Mouse (Mus musculus) left cerebral cortex, adult 18-20 months (tissue): ENCODE measurements around the gene F7. TPM values are rescaled to one million over a fixed set of nuclear protein-coding genes. Genes with fewer than 3 reads are reported as not detected.

ENCODE experiments used
- DNase-seq, 2 experiments: peaks; one replicate each; pipeline ENCODE4 v3.0.0; 2021 to 2022; ENCODE audit warnings: low spot score in 2 of 2, mixed read lengths in 1 of 2
- long read RNA-seq, 2 experiments: library from polyadenylated mRNA; stranded (forward); transcript quantifications; one replicate each; pipeline ENCODE4 v2.0.0; 2021
- total RNA-seq, 2 experiments: library from RNA; stranded (reverse); gene quantifications; 2 replicates each; pipeline ENCODE4 v1.2.3; 2021

The F7 gene
- under 1 TPM in 1 of 2 experiments, not detected in 1; 0.19 TPM for total RNA-seq
- long read RNA-seq, experiment 1: 0 reads
- long read RNA-seq, experiment 2: 0 reads

- no peak for DNase-seq
These were observed at the start of gene F7 for GRCm38 (mm10) chr8:13025487-13026224. F7 (plus strand) TSS chr8:13026034.

- no peak for DNase-seq
These were observed 49.5 kb upstream of the F7 start for GRCm38 (mm10) chr8:12976290-12976689.

GRCm38 (mm10) chr8:12976723-12977122, 49.1 kb upstream of the F7 start:
- no peak for DNase-seq

- no peak for DNase-seq
These were observed 48.5 kb upstream of the F7 start for GRCm38 (mm10) chr8:12977325-12977724.

- DNase-seq: no peak
These were observed 47.5 kb upstream of the F7 start for GRCm38 (mm10) chr8:12978308-12978707.

GRCm38 (mm10) chr8:12978726-12979125, 47.1 kb upstream of the F7 start:
- DNase-seq: peak in 1 of 2 experiments; percentile 49

GRCm38 (mm10) chr8:12983681-12984467, 42.0 kb upstream of the F7 start:
- peak; percentile 85 to 90 for DNase-seq

GRCm38 (mm10) chr8:12984601-12985243, 41.1 kb upstream of the F7 start:
- no peak for DNase-seq

- peak; percentile 72 to 79 for DNase-seq
These were observed 40.6 kb upstream of the F7 start for GRCm38 (mm10) chr8:12985259-12985658.

- peak; percentile 83 to 85 for DNase-seq
These were observed 38.3 kb upstream of the F7 start for GRCm38 (mm10) chr8:12987571-12987970.

- DNase-seq: no peak
These were observed 37.0 kb upstream of the F7 start for GRCm38 (mm10) chr8:12988722-12989430.

- DNase-seq: no peak
These were observed 34.4 kb upstream of the F7 start for GRCm38 (mm10) chr8:12991411-12991810.

GRCm38 (mm10) chr8:12994468-12994867, 31.4 kb upstream of the F7 start:
- no peak for DNase-seq

- no peak for DNase-seq
These were observed 30.4 kb upstream of the F7 start for GRCm38 (mm10) chr8:12995481-12995880.

GRCm38 (mm10) chr8:12996831-12997275, 29.0 kb upstream of the F7 start:
- DNase-seq: no peak

GRCm38 (mm10) chr8:12998331-12998730, 27.5 kb upstream of the F7 start:
- no peak for DNase-seq

GRCm38 (mm10) chr8:12999793-13000192, 26.0 kb upstream of the F7 start:
- peak; percentile 54 to 55 for DNase-seq

- no peak for DNase-seq
These were observed 18.4 kb upstream of the F7 start for GRCm38 (mm10) chr8:13007458-13007857.

- no peak for DNase-seq
These were observed 15.5 kb upstream of the F7 start for GRCm38 (mm10) chr8:13010313-13010712.

- no peak for DNase-seq
These were observed 6.3 kb upstream of the F7 start for GRCm38 (mm10) chr8:13019560-13019959.

- peak; percentile 34 to 65 for DNase-seq
These were observed 4.0 kb upstream of the F7 start for GRCm38 (mm10) chr8:13021830-13022229.
